Mouse (Mus musculus) ES-Bruce4 (cell line): ENCODE results near the gene Lhpp. TPM values are rescaled to one million over a fixed set of nuclear protein-coding genes. Genes with fewer than 3 reads are reported as not detected.

Experiments used
- H3K27ac ChIP-seq: 2 replicates; pipeline ENCODE4 v1.5.1; 2012; ENCODE audit warnings: low read length, inconsistent platforms; ENCODE audit not compliant: insufficient read depth
- H3K27me3 ChIP-seq: 2 replicates; pipeline ENCODE4 v1.6.1; 2012; ENCODE audit warnings: mild to moderate bottlenecking, low read length, inconsistent platforms; ENCODE audit not compliant: control insufficient read depth, poor library complexity, insufficient read depth, severe bottlenecking
- H3K36me3 ChIP-seq: 2 replicates; pipeline ENCODE4 v1.6.1; 2012; ENCODE audit warnings: inconsistent platforms, mild to moderate bottlenecking, low read length, moderate library complexity; ENCODE audit not compliant: control insufficient read depth, poor library complexity, insufficient read depth, severe bottlenecking
- H3K4me1 ChIP-seq: one replicate; pipeline ENCODE4 v1.8.1; 2011; ENCODE audit warnings: low read length; ENCODE audit not compliant: control insufficient read depth, insufficient read depth
- H3K4me3 ChIP-seq: 2 replicates; pipeline ENCODE4 v1.5.1; 2011; ENCODE audit warnings: low read depth, mild to moderate bottlenecking, low read length
- H3K9ac ChIP-seq: 2 replicates; pipeline ENCODE4 v1.6.1; 2012; ENCODE audit warnings: low read depth, mild to moderate bottlenecking, inconsistent platforms; ENCODE audit not compliant: poor library complexity, severe bottlenecking
- H3K9me3 ChIP-seq: replicated peaks from 2 replicates; pipeline ENCODE4 v1.6.1; 2012; ENCODE audit warnings: mild to moderate bottlenecking, low read length, inconsistent platforms; ENCODE audit not compliant: control insufficient read depth, poor library complexity, insufficient read depth, severe bottlenecking
- CTCF ChIP-seq: IDR thresholded peaks from one replicate; pipeline ENCODE4 v1.8.1; 2011; ENCODE audit warnings: low read depth, low read length
- EP300 ChIP-seq: IDR thresholded peaks from 2 replicates; pipeline ENCODE4 v1.6.1; 2011; ENCODE audit warnings: low read depth, low read length; ENCODE audit not compliant: insufficient read depth
- POLR2A ChIP-seq: IDR thresholded peaks from one replicate; pipeline ENCODE4 v1.8.1; 2011; ENCODE audit warnings: low read length; ENCODE audit not compliant: insufficient read depth
- polyA plus RNA-seq: library from polyadenylated mRNA; stranded (reverse); fragments of >200 nt; gene quantifications from 2 replicates; pipeline ENCODE4 v1.2.4, GENCODE M21; 2011; ENCODE audit warnings: low read depth; ENCODE audit not compliant: missing spikeins, insufficient read depth, insufficient read length

Lhpp gene
- 5.6 and 6.1 TPM in 2 replicates for polyA plus RNA-seq

DNA sequence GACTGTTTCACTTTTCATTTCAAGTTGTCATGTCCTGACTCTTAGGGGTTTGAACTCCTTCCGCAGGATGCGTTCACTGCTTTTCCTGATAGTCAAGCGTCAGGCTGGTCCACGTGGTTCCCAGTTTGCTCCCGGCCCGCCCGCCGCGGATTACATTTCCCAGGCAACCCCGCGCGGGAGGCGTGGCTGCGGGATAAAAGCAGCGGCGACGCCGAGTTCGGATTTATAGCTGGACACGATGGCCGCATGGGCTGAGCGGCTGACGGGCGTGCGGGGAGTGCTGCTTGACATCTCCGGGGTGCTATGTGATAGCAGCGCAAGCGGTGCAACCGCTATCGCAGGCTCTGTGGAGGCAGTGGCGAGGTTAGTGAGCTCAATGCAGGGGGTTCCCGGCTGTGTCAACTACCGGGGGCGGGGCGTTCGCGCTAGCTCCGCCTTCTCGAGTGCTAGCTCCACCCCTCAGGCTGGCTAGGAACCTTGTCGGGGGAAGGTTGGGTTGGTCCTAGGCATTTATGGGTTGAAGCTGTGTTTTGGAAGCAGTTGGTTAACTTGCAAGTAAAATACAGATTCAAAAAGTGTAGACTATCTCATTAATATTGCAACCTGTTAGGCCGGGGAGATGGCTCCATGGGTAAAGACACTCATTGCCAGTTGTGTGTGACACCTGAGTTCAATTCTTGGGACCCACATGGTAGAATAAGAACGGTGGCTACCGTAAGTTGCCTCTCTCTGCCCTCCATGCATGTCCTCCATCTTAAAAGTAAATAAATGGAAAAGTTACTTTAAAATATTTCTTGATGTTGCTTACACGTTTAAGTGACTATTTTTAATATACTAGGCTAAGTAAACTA lies at the start of gene Lhpp:
Lhpp (plus strand) TSS at position 171 of the 851 bp plus-strand sequence.
- TF ChIP-seq CTCF, result no peak
- TF ChIP-seq EP300, result no peak
- TF ChIP-seq POLR2A, result no peak
- Histone ChIP-seq H3K4me3 (peak within 1 kb of the TSS; percentile 75), H3K9me3 (no peaks in the 10 kb centered on the region), H3K27ac (no peak within 1 kb of the TSS), H3K4me1 (no peaks in the 10 kb centered on the region), H3K9ac (no peak within 1 kb of the TSS), H3K27me3 (no peaks in the 10 kb centered on the region), H3K36me3 (no peaks in the 10 kb centered on the region)

DNA sequence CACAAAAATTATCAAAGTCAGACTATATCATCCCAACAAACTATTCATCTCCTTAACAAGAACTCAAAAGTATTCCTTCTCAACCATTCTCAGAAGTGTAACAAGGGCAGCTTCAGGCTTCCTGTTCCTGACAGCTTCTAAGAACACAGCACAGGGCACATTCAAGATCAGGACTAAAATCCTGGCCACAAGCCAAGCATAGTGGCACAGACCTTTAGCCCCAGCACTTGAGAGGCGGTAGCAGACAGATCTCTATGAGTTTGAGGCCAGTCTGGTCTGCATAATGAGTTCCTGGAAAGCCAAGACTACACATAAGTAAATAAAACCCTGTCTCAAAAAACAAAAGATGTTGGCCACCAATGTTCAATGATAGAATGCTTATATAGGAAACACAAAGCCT lies 44.6 kb upstream of the Lhpp start:
- Histone ChIP-seq H3K36me3 (peaks cover 2% of the 10 kb centered on the region), H3K4me3 (no peak overlapping the region), H3K4me1 (no peaks in the 10 kb centered on the region), H3K9ac (no peak overlapping the region), H3K27ac (no peak overlapping the region), H3K9me3 (no peaks in the 10 kb centered on the region), H3K27me3 (no peaks in the 10 kb centered on the region)
- TF ChIP-seq EP300 (no peak), CTCF (no peak), POLR2A (no peak)

DNA sequence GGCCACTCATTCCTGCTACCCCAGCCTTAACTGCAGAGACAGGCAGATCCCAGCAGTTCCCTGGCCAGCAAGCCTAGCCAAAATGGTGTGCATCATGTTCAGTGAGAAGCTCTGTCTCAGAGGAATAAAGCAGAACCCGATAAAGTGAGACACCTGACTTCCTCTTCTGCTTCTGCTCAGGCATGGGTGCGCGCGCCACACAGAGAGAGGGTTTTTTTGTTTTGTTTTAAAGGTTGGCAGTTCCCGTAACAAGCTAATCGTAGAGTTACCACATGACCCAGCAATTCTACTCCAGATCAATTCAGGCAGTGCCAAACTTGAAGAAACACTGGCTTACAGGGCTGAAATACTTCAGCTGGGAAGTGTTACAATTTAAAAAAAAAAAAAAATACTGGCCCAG lies 41.6 kb upstream of the Lhpp start:
- H3K9ac ChIP-seq, result no peak overlapping the region
- H3K27me3 ChIP-seq, result no peaks in the 10 kb centered on the region
- H3K4me1 ChIP-seq, result no peaks in the 10 kb centered on the region
- H3K4me3 ChIP-seq, result no peak overlapping the region
- H3K27ac ChIP-seq, result no peak overlapping the region
- peaks cover 2% of the 10 kb centered on the region for H3K36me3 ChIP-seq
- H3K9me3 ChIP-seq, result no peaks in the 10 kb centered on the region
- no peak for TF ChIP-seq POLR2A
- no peak for TF ChIP-seq EP300
- no peak for TF ChIP-seq CTCF

DNA sequence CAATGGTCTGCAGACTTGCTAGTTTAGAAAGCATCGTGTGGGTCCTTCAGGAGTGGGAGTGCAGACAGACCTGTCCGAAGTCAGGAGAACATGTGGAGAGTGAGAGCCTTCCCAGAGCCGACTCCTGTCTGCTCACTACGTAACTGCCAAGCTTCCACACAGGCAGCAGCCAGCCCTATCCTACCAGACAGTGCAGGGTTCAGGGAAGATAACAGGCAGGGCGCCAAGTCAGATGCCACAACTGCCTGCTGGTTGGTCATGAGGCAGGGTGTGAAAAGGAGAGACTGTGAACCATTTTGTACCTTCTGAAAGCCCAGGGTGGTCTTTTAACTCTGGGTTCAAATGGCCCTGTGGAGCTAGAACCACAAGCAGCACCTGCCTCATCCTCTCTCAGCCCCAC lies 40.4 kb upstream of the Lhpp start:
- Histone ChIP-seq H3K9ac (no peak overlapping the region), H3K4me1 (no peaks in the 10 kb centered on the region), H3K27me3 (no peaks in the 10 kb centered on the region), H3K4me3 (no peak overlapping the region), H3K27ac (no peak overlapping the region), H3K9me3 (no peaks in the 10 kb centered on the region), H3K36me3 (peaks cover 2% of the 10 kb centered on the region; the same call in 1 of the 2 replicates)
- TF ChIP-seq CTCF (no peak), POLR2A (no peak), EP300 (no peak)

DNA sequence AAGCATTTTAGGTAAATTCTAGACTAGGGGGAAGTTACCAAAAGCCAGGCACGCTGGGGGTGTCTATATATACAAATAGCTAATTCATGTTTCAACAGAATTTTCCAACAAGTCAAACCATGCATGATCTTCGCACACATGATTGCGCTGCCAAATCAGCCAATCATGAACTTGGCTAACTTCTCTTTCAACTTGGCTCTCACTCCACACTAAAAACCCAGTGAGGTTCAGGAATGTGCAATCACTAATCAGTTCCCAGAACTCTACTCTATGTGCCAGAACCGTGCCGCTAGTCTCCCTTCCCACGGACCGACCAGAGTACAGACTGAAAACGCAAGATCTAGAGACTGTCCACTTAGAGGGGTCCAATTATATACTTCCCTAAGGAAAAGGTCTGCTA lies 39.0 kb upstream of the Lhpp start:
- no peaks in the 10 kb centered on the region for H3K4me1 ChIP-seq
- no peak overlapping the region for H3K4me3 ChIP-seq
- H3K9ac ChIP-seq, result no peak overlapping the region
- peaks cover 2% of the 10 kb centered on the region; the same call in 1 of the 2 replicates for H3K36me3 ChIP-seq
- no peak overlapping the region for H3K27ac ChIP-seq
- TF ChIP-seq EP300 (no peak), POLR2A (no peak), CTCF (no peak)
- H3K27me3 ChIP-seq, result no peaks in the 10 kb centered on the region
- H3K9me3 ChIP-seq, result no peaks in the 10 kb centered on the region

DNA sequence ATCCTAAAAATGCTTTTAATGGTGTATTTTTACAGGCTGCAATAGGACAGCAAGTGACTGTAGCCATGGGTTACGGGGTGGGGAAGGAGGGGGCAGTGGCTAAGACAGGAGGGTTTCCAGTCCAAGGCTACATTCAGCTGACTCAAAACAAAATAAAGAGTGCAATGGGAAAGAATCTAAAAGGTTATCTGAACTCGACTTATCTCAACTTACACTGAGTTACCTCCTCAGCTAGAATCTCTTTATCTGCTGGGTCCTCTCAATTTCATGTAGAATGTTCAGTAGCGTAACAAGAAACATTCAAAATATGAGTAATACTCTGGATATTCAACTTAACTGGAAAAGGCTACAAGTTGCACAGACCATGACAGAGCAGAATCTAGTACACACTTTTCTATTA lies 37.7 kb upstream of the Lhpp start:
- H3K27me3 ChIP-seq, result no peaks in the 10 kb centered on the region
- no peak overlapping the region for H3K9ac ChIP-seq
- no peak overlapping the region for H3K4me3 ChIP-seq
- H3K27ac ChIP-seq, result no peak overlapping the region
- H3K36me3 ChIP-seq, result no peaks in the 10 kb centered on the region
- no peaks in the 10 kb centered on the region for H3K9me3 ChIP-seq
- H3K4me1 ChIP-seq, result no peaks in the 10 kb centered on the region
- no peak for TF ChIP-seq POLR2A
- TF ChIP-seq CTCF, result no peak
- TF ChIP-seq EP300, result no peak
